Mouse (Mus musculus) small intestine, adult 2 months (tissue): ENCODE data around the gene Mcoln2. TPM values are rescaled to one million over a fixed set of nuclear protein-coding genes. Genes with fewer than 3 reads are reported as not detected.

Experiments used
- H3K27ac ChIP-seq: fragments of 200-500 bp; 2 replicates; pipeline ENCODE4 v1.5.1; 2012; ENCODE audit warnings: low read depth, low read length, control low read depth, inconsistent platforms; ENCODE audit not compliant: insufficient read depth
- H3K27me3 ChIP-seq: fragments of 200-500 bp; 2 replicates; pipeline ENCODE4 v1.6.1; 2012; ENCODE audit warnings: mild to moderate bottlenecking, moderate library complexity, low read length, inconsistent platforms; ENCODE audit not compliant: control insufficient read depth, insufficient read depth
- H3K36me3 ChIP-seq: fragments of 200-500 bp; 2 replicates; pipeline ENCODE4 v1.6.1; 2012; ENCODE audit warnings: mild to moderate bottlenecking, low read length, control low read depth, inconsistent platforms; ENCODE audit not compliant: control insufficient read depth, insufficient read depth
- H3K4me1 ChIP-seq: fragments of 200-500 bp; 2 replicates; pipeline ENCODE4 v1.6.1; 2012; ENCODE audit warnings: low read length, inconsistent platforms, mixed read lengths; ENCODE audit not compliant: control insufficient read depth, insufficient read depth, insufficient read length
- H3K4me3 ChIP-seq: fragments of 200-500 bp; 2 replicates; pipeline ENCODE4 v1.5.1; 2012; ENCODE audit warnings: low read depth, mild to moderate bottlenecking, control low read depth, inconsistent platforms, low read length, moderate library complexity
- CTCF ChIP-seq: fragments of 200-500 bp; IDR thresholded peaks from 2 replicates; pipeline ENCODE4 v1.5.1; 2012; ENCODE audit warnings: low read depth, mild to moderate bottlenecking, control low read depth, inconsistent platforms, low read length, moderate library complexity, mixed read lengths; ENCODE audit not compliant: insufficient replicate concordance, insufficient read length; ENCODE audit errors: extremely low read depth
- POLR2A ChIP-seq: fragments of 200-500 bp; IDR thresholded peaks from 2 replicates; pipeline ENCODE4 v1.6.1; 2012; ENCODE audit warnings: low read depth, mild to moderate bottlenecking, control low read depth, inconsistent platforms, low read length, moderate library complexity
- WGBS: fragments of 180-500 bp; shearing (Covaris S2); methylation state at CpG from one replicate; pipeline ENCODE4 v1.1.7; 2018; 5-methylcytosine and 5-hydroxymethylcytosine counted together
- polyA plus RNA-seq: library from polyadenylated mRNA; depleted of rRNA; stranded (reverse); fragments of >200 nt; gene quantifications from 2 replicates; pipeline ENCODE4 v1.2.3, GENCODE M21; 2012

Mcoln2 gene
- polyA plus RNA-seq, 1 experiment: 5.1 TPM

DNA sequence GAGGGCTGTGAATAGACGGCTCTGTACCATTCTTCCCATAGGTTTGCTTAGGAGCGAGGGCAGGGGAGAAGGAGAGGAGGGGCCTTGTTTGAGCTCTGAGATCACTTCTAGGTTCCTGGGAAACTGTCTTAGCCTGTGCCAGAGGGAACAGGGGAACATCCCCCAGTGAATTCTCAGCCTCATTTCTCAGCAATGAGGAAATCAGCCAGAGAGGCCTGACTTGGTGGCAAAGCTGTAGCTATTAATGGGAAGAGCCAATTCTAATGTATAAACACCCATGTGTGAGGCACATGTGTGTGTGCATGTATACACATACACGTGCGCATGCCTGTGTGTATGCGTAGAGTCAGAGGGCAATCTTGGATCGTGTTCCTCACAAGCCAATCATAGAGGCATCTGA lies 38.7 kb upstream of the Mcoln2 start:
- TF ChIP-seq POLR2A: no peak
- TF ChIP-seq CTCF: no peak
- H3K4me1 ChIP-seq: peaks cover 3% of the 10 kb centered on the region; the same call in 1 of the 2 replicates
- WGBS: 80% methylated on average over 6 of the region's 6 CpGs
- no peaks in the 10 kb centered on the region for H3K36me3 ChIP-seq
- H3K27me3 ChIP-seq: peaks cover 10% of the 10 kb centered on the region
- H3K4me3 ChIP-seq: no peak overlapping the region
- H3K27ac ChIP-seq: no peak overlapping the region

DNA sequence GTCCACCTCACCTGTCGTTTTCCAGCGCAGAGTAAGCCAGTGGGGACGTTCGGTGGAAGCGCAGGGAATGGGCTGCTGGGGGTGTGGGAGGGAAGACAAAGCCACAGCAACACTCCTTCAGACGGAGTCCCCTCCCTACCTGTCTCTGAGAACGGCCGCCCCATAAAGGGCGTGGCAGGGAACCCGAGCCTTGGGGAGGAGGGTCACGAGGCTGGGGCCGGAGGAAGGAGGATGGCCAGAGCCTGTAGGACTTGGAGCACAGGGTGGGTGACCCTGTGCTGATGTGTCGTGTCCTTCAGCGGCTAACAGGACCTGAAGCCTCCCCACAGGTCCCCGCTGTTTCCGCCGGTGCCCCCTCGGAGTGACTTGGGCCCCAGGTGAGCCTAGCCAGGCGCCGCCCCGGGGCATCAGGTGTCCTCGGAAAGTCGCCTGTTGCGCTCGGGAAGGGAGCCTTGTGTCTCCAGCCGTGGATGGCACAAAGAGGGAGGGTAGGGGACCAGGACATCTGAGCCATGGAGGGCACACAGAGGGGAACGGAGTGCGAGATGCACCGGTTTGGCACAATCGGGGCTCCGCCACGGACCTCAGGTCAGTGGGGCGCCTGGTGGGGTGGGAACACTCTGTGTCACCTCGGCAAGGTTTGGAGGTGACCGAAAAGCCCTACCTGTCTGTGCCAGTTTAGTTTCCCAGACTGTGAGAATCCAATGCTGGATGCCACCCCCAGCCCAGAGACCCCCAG lies 32.2 kb upstream of the Mcoln2 start, which contains the start of gene Mcoln3:
Gene Mcoln3 (plus strand): TSS at position 193 of the 739 bp plus-strand sequence.
- peaks cover 15% of the 10 kb centered on the region for H3K4me1 ChIP-seq
- TF ChIP-seq POLR2A: no peak
- no peak for TF ChIP-seq CTCF
- no peaks in the 10 kb centered on the region; the same call in 1 of the 2 replicates for H3K27me3 ChIP-seq
- no peaks in the 10 kb centered on the region for H3K36me3 ChIP-seq
- peak within 1 kb of the TSS; percentile 43 for H3K4me3 ChIP-seq
- WGBS: 10% methylated on average over 35 of the region's 35 CpGs
- H3K27ac ChIP-seq: no peak within 1 kb of the TSS

DNA sequence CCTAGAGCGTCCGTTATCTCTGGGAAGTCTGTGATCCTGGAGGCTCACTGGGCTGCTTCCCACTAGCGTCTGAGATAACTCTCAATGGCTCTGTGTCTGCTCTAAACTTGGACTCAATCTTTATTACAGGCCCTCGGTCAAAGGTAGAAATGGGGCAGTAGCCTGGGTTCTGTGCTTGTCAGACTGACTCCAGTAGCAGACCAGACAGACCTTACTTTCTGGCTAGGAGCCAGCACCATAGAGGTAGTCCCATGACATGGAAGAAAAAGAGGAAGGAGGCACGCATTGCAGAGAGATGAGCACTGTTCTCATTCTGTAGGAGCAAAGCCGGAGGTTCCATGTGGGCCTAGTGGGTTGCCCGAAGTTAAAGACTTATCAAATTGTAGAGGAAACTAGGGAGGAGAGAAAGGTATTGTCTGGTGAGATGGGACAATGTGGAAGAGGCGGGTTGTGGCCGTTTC lies 31.6 kb upstream of the Mcoln2 start:
- TF ChIP-seq POLR2A (no peak), CTCF (no peak)
- Histone ChIP-seq H3K4me3 (peak overlapping the region; percentile 43), H3K4me1 (peaks cover 15% of the 10 kb centered on the region), H3K27me3 (no peaks in the 10 kb centered on the region), H3K36me3 (no peaks in the 10 kb centered on the region), H3K27ac (no peak overlapping the region)
- WGBS: 32% methylated on average over 9 of the region's 9 CpGs

DNA sequence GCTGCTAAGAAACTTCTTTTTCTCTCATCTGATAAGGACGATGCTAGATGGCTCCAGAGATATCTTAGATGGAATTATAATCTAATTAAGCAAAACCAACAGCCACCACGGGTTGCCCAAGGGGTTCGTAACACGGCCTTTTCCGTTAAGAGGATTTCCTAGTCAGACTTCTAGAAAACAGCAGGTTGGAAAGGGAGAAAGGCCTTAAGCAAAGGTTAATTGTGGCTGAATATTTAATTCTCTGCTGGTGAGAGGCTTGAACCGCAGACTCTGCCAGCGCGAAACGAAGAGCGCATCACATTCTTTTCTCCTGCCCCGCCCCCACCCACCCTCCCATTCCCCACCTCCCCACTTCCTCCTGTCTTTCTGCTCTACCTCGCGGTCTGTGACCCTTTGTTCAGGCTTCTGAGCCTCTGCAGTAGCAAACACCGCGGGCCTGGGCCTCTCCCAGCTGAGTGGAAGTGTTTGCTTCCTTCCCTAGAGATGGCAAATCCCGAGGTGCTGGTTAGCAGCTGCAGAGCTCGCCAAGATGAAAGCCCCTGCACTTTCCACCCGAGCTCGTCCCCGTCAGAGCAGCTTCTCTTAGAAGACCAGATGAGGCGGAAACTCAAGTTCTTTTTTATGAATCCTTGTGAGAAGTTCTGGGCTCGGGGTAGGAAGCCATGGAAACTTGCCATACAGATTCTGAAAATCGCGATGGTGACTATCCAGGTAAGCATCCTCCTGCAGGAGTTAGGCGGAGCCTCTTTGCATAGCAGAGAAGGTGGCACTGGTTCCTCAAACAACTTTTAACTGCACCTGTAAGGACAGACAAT lies 28.1 kb upstream of the Mcoln2 start:
- TF ChIP-seq CTCF (no peak), POLR2A (no peak)
- Histone ChIP-seq H3K4me3 (no peak overlapping the region), H3K27ac (no peak overlapping the region), H3K36me3 (no peaks in the 10 kb centered on the region), H3K4me1 (peaks cover 15% of the 10 kb centered on the region), H3K27me3 (no peaks in the 10 kb centered on the region)
- 54% methylated on average over 25 of the region's 25 CpGs for WGBS

DNA sequence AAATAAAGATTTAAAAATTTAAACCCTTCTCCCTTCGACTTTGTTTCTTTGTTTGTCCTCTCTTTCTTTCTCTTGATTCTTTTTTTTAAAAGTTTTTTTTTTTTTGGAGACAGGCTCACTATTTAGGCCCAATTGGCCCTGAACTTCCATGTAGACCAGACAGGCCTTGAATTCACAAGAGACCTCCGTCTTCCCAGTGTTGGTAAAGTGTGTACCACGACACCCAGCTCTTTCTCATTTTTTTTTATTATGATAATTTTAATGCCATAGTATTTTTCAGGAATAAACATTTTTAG lies 27.6 kb upstream of the Mcoln2 start:
- no peaks in the 10 kb centered on the region for H3K27me3 ChIP-seq
- TF ChIP-seq POLR2A (no peak), CTCF (no peak)
- no peaks in the 10 kb centered on the region for H3K36me3 ChIP-seq
- peaks cover 14% of the 10 kb centered on the region for H3K4me1 ChIP-seq
- 79% methylated on average over 3 of the region's 3 CpGs for WGBS
- no peak overlapping the region for H3K27ac ChIP-seq
- H3K4me3 ChIP-seq: no peak overlapping the region

DNA sequence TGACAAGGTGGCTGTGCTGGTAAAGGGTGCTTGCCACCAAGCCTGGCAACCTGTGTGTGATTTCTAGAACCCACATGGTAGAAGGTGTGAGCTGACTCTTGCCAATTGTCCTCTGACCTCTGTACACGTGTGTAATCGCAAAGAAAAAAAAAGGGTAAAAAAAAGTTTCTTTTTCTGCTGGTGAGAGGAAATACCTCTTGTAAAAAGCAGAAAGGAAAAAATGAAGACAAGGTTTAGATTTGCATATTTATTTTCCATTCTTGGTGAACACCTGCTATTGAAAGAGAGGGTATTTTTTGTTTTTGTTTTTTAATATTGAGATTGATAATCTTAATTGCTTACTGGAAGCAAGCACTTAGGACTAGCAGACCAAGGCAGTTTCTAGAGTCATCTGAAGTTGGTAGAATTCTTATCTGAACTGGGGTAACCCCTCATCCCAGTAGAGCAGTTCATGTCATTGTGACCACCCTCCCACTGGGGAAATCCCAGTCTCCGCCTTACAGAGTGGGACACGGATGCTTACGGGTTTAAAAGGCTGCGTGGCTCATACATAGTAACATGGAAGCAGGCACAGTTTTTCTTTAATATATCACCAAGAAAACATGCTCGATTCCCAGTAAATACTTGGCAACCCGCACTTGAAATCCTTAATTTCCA lies 26.7 kb upstream of the Mcoln2 start:
- Histone ChIP-seq H3K36me3 (no peaks in the 10 kb centered on the region), H3K4me1 (peaks cover 6% of the 10 kb centered on the region; the same call in 1 of the 2 replicates), H3K4me3 (no peak overlapping the region), H3K27ac (no peak overlapping the region), H3K27me3 (no peaks in the 10 kb centered on the region)
- TF ChIP-seq POLR2A (no peak), CTCF (no peak)
- 70% methylated on average over 8 of the region's 8 CpGs for WGBS

DNA sequence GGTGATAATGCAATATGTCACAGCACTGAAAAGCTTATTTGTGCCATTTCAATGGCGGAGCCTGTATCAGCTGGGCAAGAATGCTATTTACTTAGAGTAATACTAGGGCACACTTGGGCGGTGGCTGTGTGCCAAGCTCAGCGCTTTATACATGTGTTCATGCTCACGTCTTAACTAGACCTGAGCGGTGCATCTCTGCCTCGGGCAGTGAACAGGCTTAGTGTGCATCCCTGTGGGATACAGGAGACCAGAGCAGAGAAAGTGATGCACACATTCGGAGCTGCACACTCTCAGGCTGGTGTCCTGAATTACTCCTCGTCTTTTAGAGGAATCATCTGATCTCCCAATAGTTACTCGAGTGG lies 26.2 kb upstream of the Mcoln2 start:
- H3K27ac ChIP-seq: no peak overlapping the region
- TF ChIP-seq CTCF: no peak
- TF ChIP-seq POLR2A: no peak
- 0 out of 2 replicates have a peak, but pooled peaks cover under 1% of the 10 kb centered on the region for H3K4me1 ChIP-seq
- 44% methylated on average over 9 of the region's 9 CpGs for WGBS
- H3K36me3 ChIP-seq: no peaks in the 10 kb centered on the region
- no peak overlapping the region for H3K4me3 ChIP-seq
- H3K27me3 ChIP-seq: no peaks in the 10 kb centered on the region
